Mouse (Mus musculus): ENCODE data around the gene Sumf2. TPM values are rescaled to one million over a fixed set of nuclear protein-coding genes. Genes with fewer than 3 reads are reported as not detected.
"Not testable (repeated sequence)": the region's sequence is repeated elsewhere in the genome, so short reads cannot be mapped to it uniquely, and the experiment has no call there.

Gene Sumf2
- 10 to 100 TPM; 16.5 to 27.1 (median 21.7) TPM for polyA plus RNA-seq (2017; shearing (Covaris generic))

- peak; percentile 99 for ATAC-seq
Measured at GRCm38 (mm10) chr5:129846752-129847557, at the start of gene Sumf2. TSS of gene Sumf2 (plus strand) at chr5:129846986.

- no peak for ATAC-seq
Measured at GRCm38 (mm10) chr5:129844848-129845247, 1.9 kb upstream of the Sumf2 start.

GRCm38 (mm10) chr5:129847558-129847820, 703 bp downstream of the Sumf2 start:
- no peak for ATAC-seq

- ATAC-seq: no peak
Measured at GRCm38 (mm10) chr5:129855163-129855562, 8.4 kb downstream of the Sumf2 start.

- no peak for ATAC-seq
Measured at GRCm38 (mm10) chr5:129856414-129856813, 9.6 kb downstream of the Sumf2 start.

GRCm38 (mm10) chr5:129862325-129862724, 15.5 kb downstream of the Sumf2 start:
- no peak for ATAC-seq

GRCm38 (mm10) chr5:129864467-129864866, 17.7 kb downstream of the Sumf2 start:
- no peak for ATAC-seq

GRCm38 (mm10) chr5:129865841-129866240, 19.1 kb downstream of the Sumf2 start:
- no peak for ATAC-seq

- ATAC-seq: no peak
Measured at GRCm38 (mm10) chr5:129869238-129869995, 22.6 kb downstream of the Sumf2 start.

GRCm38 (mm10) chr5:129871238-129871637, 24.5 kb downstream of the Sumf2 start:
- no peak for ATAC-seq

- no peak for ATAC-seq
Measured at GRCm38 (mm10) chr5:129873942-129874341, 27.2 kb downstream of the Sumf2 start.

- no peak for ATAC-seq
Measured at GRCm38 (mm10) chr5:129875098-129875497, 28.3 kb downstream of the Sumf2 start.

- ATAC-seq: no peak
Measured at GRCm38 (mm10) chr5:129877731-129878455, 31.1 kb downstream of the Sumf2 start.

- ATAC-seq: no peak
Measured at GRCm38 (mm10) chr5:129878946-129879345, 32.2 kb downstream of the Sumf2 start.

- no peak for ATAC-seq
Measured at GRCm38 (mm10) chr5:129879888-129880287, 33.1 kb downstream of the Sumf2 start.

GRCm38 (mm10) chr5:129886271-129886670, 39.5 kb downstream of the Sumf2 start:
- no peak for ATAC-seq

- peak; percentile 96 for ATAC-seq
Measured at GRCm38 (mm10) chr5:129886911-129887636, 40.3 kb downstream of the Sumf2 start, which contains the start of gene Chchd2. TSS of gene Chchd2 (minus strand) at chr5:129887470.

- not testable (repeated sequence) for ATAC-seq
Measured at GRCm38 (mm10) chr5:129890390-129890789, 43.6 kb downstream of the Sumf2 start.

- peak; percentile 100 for ATAC-seq
Measured at GRCm38 (mm10) chr5:129895198-129896088, 48.7 kb downstream of the Sumf2 start, which contains the start of gene Zbed5. TSS of gene Zbed5 (plus strand) at chr5:129895723.

GRCm38 (mm10) chr5:129898449-129898848, 51.7 kb downstream of the Sumf2 start, which contains the start of gene Phkg1:
TSS of gene Phkg1 (minus strand) at chr5:129898549.
- no peak for ATAC-seq

GRCm38 (mm10) chr5:129907775-129908174, 61.0 kb downstream of the Sumf2 start:
- no peak for ATAC-seq

Measured in inflammation-experienced regulatory T-cells, adult 6 months (primary cell).